Mouse (Mus musculus) heart, adult 2 months (tissue): ENCODE results near the gene Kcnc1.

Source experiments
- CTCF ChIP-seq: fragments of 200-600 bp; IDR thresholded peaks from 2 replicates; pipeline ENCODE4 v1.8.1; 2022; ENCODE audit warnings: antibody characterized with exemption, mild to moderate bottlenecking, moderate library complexity
- EP300 ChIP-seq: fragments of 200-500 bp; IDR thresholded peaks from 2 replicates; pipeline ENCODE4 v1.6.1; 2011; ENCODE audit warnings: low read depth, low read length, control low read depth; ENCODE audit not compliant: insufficient read depth
- POLR2A ChIP-seq: fragments of 200-500 bp; IDR thresholded peaks from 2 replicates; pipeline ENCODE4 v1.6.1; 2011; ENCODE audit warnings: mild to moderate bottlenecking, low read depth, low read length, control low read depth; ENCODE audit not compliant: insufficient read depth

DNA sequence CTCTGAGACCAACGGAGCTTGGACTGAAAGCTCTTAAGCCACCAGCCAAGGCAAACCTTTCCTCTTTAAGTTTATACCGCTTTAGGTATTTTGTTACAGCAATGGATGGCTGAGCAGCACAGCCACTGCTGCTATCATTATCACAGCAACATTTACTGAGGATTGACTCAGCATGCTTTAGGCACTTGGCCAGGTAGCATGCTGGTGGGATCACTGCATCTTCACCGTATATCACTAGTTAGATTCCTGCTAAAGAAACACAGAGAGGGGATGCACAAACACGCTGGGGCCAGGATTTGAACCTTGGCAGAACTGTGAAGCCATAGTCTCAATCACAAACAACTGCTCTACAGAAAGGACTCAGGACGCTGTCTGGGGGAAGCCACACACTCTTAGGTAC lies 90.5 kb downstream of the Kcnc1 start:
- TF ChIP-seq POLR2A (no peak), CTCF (no peak), EP300 (no peak)
